Mouse (Mus musculus) bone marrow macrophage, adult 2 months (primary cell): ENCODE results near the gene Odr4.

Source experiments
- CTCF ChIP-seq: IDR thresholded peaks from 2 replicates; pipeline ENCODE4 v1.5.1; 2012; ENCODE audit warnings: low read depth, mild to moderate bottlenecking, low read length, moderate library complexity
- POLR2A ChIP-seq: IDR thresholded peaks from 2 replicates; pipeline ENCODE4 v1.6.1; 2012; ENCODE audit warnings: mild to moderate bottlenecking, low read depth, low read length, borderline replicate concordance

DNA sequence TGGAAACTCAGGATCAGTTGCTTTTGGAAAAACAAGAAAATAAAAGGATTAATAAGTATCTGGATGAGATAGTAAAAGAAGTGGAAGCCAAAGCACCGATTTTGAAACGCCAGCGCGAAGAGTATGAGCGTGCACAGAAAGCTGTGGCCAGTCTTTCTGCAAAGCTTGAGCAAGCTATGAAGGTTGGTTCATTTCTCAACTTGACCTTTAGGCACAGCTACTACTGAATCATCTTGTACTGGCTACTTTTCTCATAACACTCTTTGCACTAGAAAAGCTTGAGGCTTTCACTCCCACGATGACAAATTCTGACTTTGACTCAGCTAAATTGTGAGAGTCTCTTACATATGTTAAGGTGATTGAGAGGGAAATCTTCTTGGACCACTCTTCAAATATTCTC, 17.1 kb upstream of the Odr4 start:
- TF ChIP-seq CTCF = no peak
- no peak for TF ChIP-seq POLR2A
